Mouse (Mus musculus) midbrain, embryonic 13.5 days (tissue): ENCODE results near the gene Nbea. TPM values are rescaled to one million over a fixed set of nuclear protein-coding genes. Genes with fewer than 3 reads are reported as not detected.

ENCODE experiments used
- ATAC-seq: fragments of 200-750 bp; cut with Nextera tagmentation; 2 replicates; pipeline ENCODE4 v1.8.0; 2017; ENCODE audit warnings: mild to moderate bottlenecking, moderate TSS enrichment, moderate library complexity
- H3K27ac ChIP-seq: fragments of 300-500 bp; sonication (generic); 2 replicates; pipeline ENCODE4 v1.5.1; 2015; ENCODE audit warnings: inconsistent platforms, mild to moderate bottlenecking, moderate library complexity
- H3K27me3 ChIP-seq: fragments of 300-500 bp; sonication (generic); 2 replicates; pipeline ENCODE4 v1.6.1; 2015; ENCODE audit warnings: mild to moderate bottlenecking, inconsistent platforms
- H3K36me3 ChIP-seq: fragments of 300-500 bp; sonication (generic); 2 replicates; pipeline ENCODE4 v1.6.1; 2015; ENCODE audit warnings: mild to moderate bottlenecking, inconsistent platforms
- H3K4me1 ChIP-seq: fragments of 300-500 bp; sonication (generic); replicated peaks from 2 replicates; pipeline ENCODE4 v1.6.1; 2015; ENCODE audit warnings: inconsistent platforms
- H3K4me2 ChIP-seq: fragments of 300-500 bp; sonication (generic); replicated peaks from 2 replicates; pipeline ENCODE4 v1.6.1; 2015; ENCODE audit warnings: moderate library complexity, mild to moderate bottlenecking, inconsistent platforms
- H3K4me3 ChIP-seq: fragments of 300-500 bp; sonication (generic); replicated peaks from 2 replicates; pipeline ENCODE4 v1.5.1; 2015; ENCODE audit warnings: mild to moderate bottlenecking, inconsistent platforms
- H3K9ac ChIP-seq: fragments of 300-500 bp; sonication (generic); replicated peaks from 2 replicates; pipeline ENCODE4 v1.6.1; 2015; ENCODE audit warnings: mild to moderate bottlenecking, inconsistent platforms
- H3K9me3 ChIP-seq: fragments of 300-500 bp; sonication (generic); 2 replicates; pipeline ENCODE4 v1.6.1; 2016; ENCODE audit warnings: mild to moderate bottlenecking, inconsistent platforms
- WGBS: fragments of 180-500 bp; shearing (Covaris S2); methylation state at CpG from one replicate; pipeline ENCODE4 v1.1.7; 2015; 5-methylcytosine and 5-hydroxymethylcytosine counted together
- polyA plus RNA-seq: library from polyadenylated mRNA; unstranded; fragments of >200 nt; fragmentation: Nextera tagmentation; extraction: Ambion mirVana; gene quantifications from 2 replicates; pipeline ENCODE4 v1.2.1, GENCODE M21; 2015

Nbea gene
- polyA plus RNA-seq, 1 experiment from 2014 or later, result 53.0 TPM

- H3K36me3 ChIP-seq, result peaks cover 9% of the 10 kb centered on the region
- no peak overlapping the region for H3K4me3 ChIP-seq
- no peaks in the 10 kb centered on the region for H3K4me1 ChIP-seq
- peaks cover 7% of the 10 kb centered on the region; the same call in 1 of the 2 replicates for H3K9me3 ChIP-seq
- no peak for ATAC-seq
- no peak overlapping the region for H3K27ac ChIP-seq
- H3K4me2 ChIP-seq, result no peak overlapping the region
- H3K27me3 ChIP-seq, result no peaks in the 10 kb centered on the region
- no peak overlapping the region for H3K9ac ChIP-seq
Observed at GRCm38 (mm10) chr3:56116647-56117046, 66.9 kb downstream of the Nbea start.

- Histone ChIP-seq H3K4me2 (no peak overlapping the region), H3K27ac (no peak overlapping the region), H3K27me3 (no peaks in the 10 kb centered on the region), H3K9me3 (no peaks in the 10 kb centered on the region), H3K36me3 (no peaks in the 10 kb centered on the region), H3K4me3 (no peak overlapping the region), H3K9ac (no peak overlapping the region), H3K4me1 (no peaks in the 10 kb centered on the region)
- WGBS, result 75% methylated on average over 2 of the region's 2 CpGs
- ATAC-seq, result no peak
Observed at GRCm38 (mm10) chr3:56108101-56108500, 75.4 kb downstream of the Nbea start.

- no peak overlapping the region for H3K4me2 ChIP-seq
- ATAC-seq, result 0 out of 2 replicates have a peak, but pooled peaks have one; percentile 58
- no peaks in the 10 kb centered on the region for H3K27me3 ChIP-seq
Observed at GRCm38 (mm10) chr3:56097105-56097504, 86.4 kb downstream of the Nbea start.

GRCm38 (mm10) chr3:56079015-56079612 lies 104.4 kb downstream of the Nbea start:
- no peaks in the 10 kb centered on the region for H3K27me3 ChIP-seq
- no peak overlapping the region for H3K4me2 ChIP-seq
- H3K4me1 ChIP-seq, result no peaks in the 10 kb centered on the region
- ATAC-seq, result no peak
- peaks cover 16% of the 10 kb centered on the region for H3K36me3 ChIP-seq
- H3K9me3 ChIP-seq, result no peaks in the 10 kb centered on the region
- no peak overlapping the region for H3K4me3 ChIP-seq
- 96% methylated on average over 1 of the region's 1 CpGs for WGBS
- H3K27ac ChIP-seq, result no peak overlapping the region
- no peak overlapping the region for H3K9ac ChIP-seq

More at GRCm38 (mm10) chr3:56097105-56097504, 86.4 kb downstream of the Nbea start:
- Histone ChIP-seq H3K4me1 (peaks cover 17% of the 10 kb centered on the region), H3K36me3 (no peaks in the 10 kb centered on the region), H3K27ac (peak overlapping the region; percentile 69), H3K4me3 (no peak overlapping the region), H3K9me3 (no peaks in the 10 kb centered on the region), H3K9ac (no peak overlapping the region)
- WGBS, result 5% methylated on average over 5 of the region's 5 CpGs

- no peaks in the 10 kb centered on the region for H3K9me3 ChIP-seq
- no peak overlapping the region for H3K4me2 ChIP-seq
- H3K36me3 ChIP-seq, result peaks cover 15% of the 10 kb centered on the region
- WGBS, result 91% methylated on average over 6 of the region's 6 CpGs
- no peaks in the 10 kb centered on the region for H3K27me3 ChIP-seq
- no peak for ATAC-seq
- no peaks in the 10 kb centered on the region for H3K4me1 ChIP-seq
- H3K4me3 ChIP-seq, result no peak overlapping the region
- no peak overlapping the region for H3K27ac ChIP-seq
- H3K9ac ChIP-seq, result no peak overlapping the region
Observed at GRCm38 (mm10) chr3:56067849-56068248, 115.7 kb downstream of the Nbea start.

GRCm38 (mm10) chr3:56066360-56067040 lies 117.0 kb downstream of the Nbea start:
- Histone ChIP-seq H3K27me3 (no peaks in the 10 kb centered on the region), H3K4me1 (no peaks in the 10 kb centered on the region), H3K36me3 (peaks cover 15% of the 10 kb centered on the region), H3K9ac (no peak overlapping the region), H3K27ac (no peak overlapping the region), H3K9me3 (no peaks in the 10 kb centered on the region), H3K4me2 (no peak overlapping the region), H3K4me3 (no peak overlapping the region)
- 88% methylated on average over 1 of the region's 1 CpGs for WGBS
- no peak for ATAC-seq

GRCm38 (mm10) chr3:56065234-56065633 lies 118.3 kb downstream of the Nbea start:
- no peaks in the 10 kb centered on the region for H3K9me3 ChIP-seq
- H3K27ac ChIP-seq, result no peak overlapping the region
- H3K4me2 ChIP-seq, result no peak overlapping the region
- H3K27me3 ChIP-seq, result no peaks in the 10 kb centered on the region
- no peak overlapping the region for H3K9ac ChIP-seq
- H3K4me3 ChIP-seq, result no peak overlapping the region
- H3K4me1 ChIP-seq, result no peaks in the 10 kb centered on the region
- H3K36me3 ChIP-seq, result peaks cover 15% of the 10 kb centered on the region
- 86% methylated on average over 4 of the region's 4 CpGs for WGBS
- ATAC-seq, result no peak

- H3K27ac ChIP-seq, result no peak overlapping the region
- H3K27me3 ChIP-seq, result no peaks in the 10 kb centered on the region
- no peak for ATAC-seq
- 92% methylated on average over 5 of the region's 5 CpGs for WGBS
- no peak overlapping the region for H3K4me3 ChIP-seq
- no peaks in the 10 kb centered on the region for H3K4me1 ChIP-seq
- H3K36me3 ChIP-seq, result peaks cover 3% of the 10 kb centered on the region; the same call in 1 of the 2 replicates
- no peak overlapping the region for H3K9ac ChIP-seq
- H3K4me2 ChIP-seq, result no peak overlapping the region
- H3K9me3 ChIP-seq, result no peaks in the 10 kb centered on the region
Observed at GRCm38 (mm10) chr3:56045659-56046336, 137.7 kb downstream of the Nbea start.

GRCm38 (mm10) chr3:56043091-56043490 lies 140.4 kb downstream of the Nbea start:
- Histone ChIP-seq H3K27ac (no peak overlapping the region), H3K36me3 (peaks cover 3% of the 10 kb centered on the region; the same call in 1 of the 2 replicates), H3K4me3 (no peak overlapping the region), H3K4me1 (no peaks in the 10 kb centered on the region), H3K4me2 (no peak overlapping the region), H3K9ac (no peak overlapping the region), H3K9me3 (no peaks in the 10 kb centered on the region), H3K27me3 (no peaks in the 10 kb centered on the region)
- no peak for ATAC-seq
- 78% methylated on average over 1 of the region's 1 CpGs for WGBS

GRCm38 (mm10) chr3:56039494-56039893 lies 144.0 kb downstream of the Nbea start:
- WGBS, result 97% methylated on average over 1 of the region's 1 CpGs
- no peaks in the 10 kb centered on the region for H3K9me3 ChIP-seq
- no peaks in the 10 kb centered on the region for H3K4me1 ChIP-seq
- H3K4me3 ChIP-seq, result no peak overlapping the region
- no peak overlapping the region for H3K9ac ChIP-seq
- no peaks in the 10 kb centered on the region for H3K27me3 ChIP-seq
- no peak overlapping the region for H3K4me2 ChIP-seq
- H3K36me3 ChIP-seq, result peaks cover 3% of the 10 kb centered on the region; the same call in 1 of the 2 replicates
- no peak overlapping the region for H3K27ac ChIP-seq
- no peak for ATAC-seq

GRCm38 (mm10) chr3:56034596-56034995 lies 148.9 kb downstream of the Nbea start:
- 0 out of 2 replicates have a peak overlapping the region, but pooled peaks have one; percentile 25 for H3K27ac ChIP-seq
- WGBS, result 85% methylated on average over 3 of the region's 3 CpGs
- no peak overlapping the region for H3K4me3 ChIP-seq
- no peaks in the 10 kb centered on the region for H3K9me3 ChIP-seq
- H3K27me3 ChIP-seq, result no peaks in the 10 kb centered on the region
- H3K36me3 ChIP-seq, result peaks cover 13% of the 10 kb centered on the region
- H3K4me2 ChIP-seq, result no peak overlapping the region
- no peak for ATAC-seq
- no peaks in the 10 kb centered on the region for H3K4me1 ChIP-seq
- H3K9ac ChIP-seq, result no peak overlapping the region

GRCm38 (mm10) chr3:56018494-56018893 lies 165.0 kb downstream of the Nbea start:
- no peak overlapping the region for H3K9ac ChIP-seq
- WGBS, result 91% methylated on average over 3 of the region's 3 CpGs
- H3K27ac ChIP-seq, result no peak overlapping the region
- H3K9me3 ChIP-seq, result no peaks in the 10 kb centered on the region
- peaks cover 23% of the 10 kb centered on the region for H3K36me3 ChIP-seq
- H3K4me2 ChIP-seq, result no peak overlapping the region
- H3K4me1 ChIP-seq, result no peaks in the 10 kb centered on the region
- H3K27me3 ChIP-seq, result no peaks in the 10 kb centered on the region
- no peak overlapping the region for H3K4me3 ChIP-seq
- no peak for ATAC-seq
